Mouse (Mus musculus): ENCODE measurements around the gene Crim1. TPM values are rescaled to one million over a fixed set of nuclear protein-coding genes. Genes with fewer than 3 reads are reported as not detected.

Gene Crim1
- polyA plus RNA-seq, 1 experiment from 2014 or later = 5.4 TPM

DNA sequence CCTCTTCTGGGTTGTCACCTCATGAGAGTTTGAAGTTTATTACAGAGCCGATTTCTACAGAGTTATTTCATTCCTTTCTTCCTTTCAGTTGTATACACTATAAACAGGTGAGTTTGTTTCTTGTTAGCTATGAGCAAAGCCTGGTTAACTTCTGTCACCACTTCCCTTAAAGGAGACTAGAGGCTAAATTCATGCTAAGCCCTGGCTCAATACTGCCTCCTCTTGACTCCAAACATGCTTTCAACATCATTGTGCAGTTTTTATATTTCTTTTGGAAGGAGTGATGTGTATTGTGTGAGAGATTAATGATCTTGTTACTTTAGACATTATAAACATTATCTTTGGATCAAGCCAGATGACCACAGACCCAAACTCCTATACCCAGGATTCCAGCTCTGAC is 170.4 kb downstream of the Crim1 start:
- Histone ChIP-seq H3K9me3 (no peaks in the 10 kb centered on the region), H3K4me1 (replicated peaks) (no peaks in the 10 kb centered on the region), H3K36me3 (peaks cover 45% of the 10 kb centered on the region), H3K27me3 (no peaks in the 10 kb centered on the region), H3K9ac (replicated peaks) (no peak overlapping the region), H3K4me2 (replicated peaks) (no peak overlapping the region), H3K27ac (no peak overlapping the region), H3K4me3 (replicated peaks) (no peak overlapping the region)
- WGBS = 97% methylated on average over 1 of the region's 1 CpGs
- ATAC-seq = no peak

DNA sequence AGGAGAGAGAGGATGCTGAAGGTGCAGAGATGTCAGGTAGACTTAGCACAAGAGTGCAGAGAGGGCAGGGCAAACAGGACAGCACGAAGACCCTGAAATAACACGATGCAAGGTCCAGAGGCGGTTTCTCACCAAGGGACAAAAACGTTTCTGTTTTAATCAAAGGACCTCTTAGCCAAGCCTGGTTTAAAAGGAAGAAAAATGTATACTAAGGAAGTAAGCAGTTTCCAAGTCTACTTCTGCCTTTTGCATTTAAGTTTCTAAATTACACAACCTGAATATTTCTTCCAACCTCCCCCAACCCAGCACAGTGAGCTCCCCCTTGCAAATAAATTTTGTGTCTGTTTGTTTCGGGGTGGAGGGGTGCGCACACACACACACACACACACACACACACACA is 173.1 kb downstream of the Crim1 start:
- no peaks in the 10 kb centered on the region for H3K9me3 ChIP-seq
- H3K9ac ChIP-seq (replicated peaks) = no peak overlapping the region
- no peak overlapping the region for H3K4me3 ChIP-seq (replicated peaks)
- 93% methylated on average over 6 of the region's 6 CpGs for WGBS
- H3K36me3 ChIP-seq = peaks cover 45% of the 10 kb centered on the region
- H3K27ac ChIP-seq = no peak overlapping the region
- H3K4me1 ChIP-seq (replicated peaks) = no peaks in the 10 kb centered on the region
- no peak overlapping the region for H3K4me2 ChIP-seq (replicated peaks)
- no peaks in the 10 kb centered on the region for H3K27me3 ChIP-seq
- ATAC-seq = no peak

DNA sequence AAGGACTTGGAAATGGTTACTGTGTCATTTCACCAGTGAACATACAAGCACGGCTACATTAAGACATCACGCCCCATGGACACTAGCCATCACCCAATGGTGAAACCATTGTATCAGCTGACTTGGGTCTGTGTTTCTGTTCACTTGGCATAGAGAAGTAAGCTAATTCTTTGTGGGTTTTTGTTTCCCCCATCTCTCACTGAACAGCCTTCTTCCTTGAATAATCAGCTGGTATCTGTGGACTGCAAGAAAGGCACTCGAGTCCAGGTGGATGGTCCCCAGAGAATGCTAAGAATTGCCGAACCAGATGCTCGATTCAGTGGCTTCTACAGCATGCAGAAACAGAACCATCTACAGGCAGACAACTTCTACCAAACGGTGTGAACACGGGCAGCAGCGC is 173.8 kb downstream of the Crim1 start:
- H3K27me3 ChIP-seq = no peaks in the 10 kb centered on the region
- H3K9ac ChIP-seq (replicated peaks) = no peak overlapping the region
- H3K9me3 ChIP-seq = no peaks in the 10 kb centered on the region
- no peak overlapping the region for H3K4me2 ChIP-seq (replicated peaks)
- no peak overlapping the region for H3K4me3 ChIP-seq (replicated peaks)
- H3K27ac ChIP-seq = no peak overlapping the region
- peaks cover 40% of the 10 kb centered on the region for H3K36me3 ChIP-seq
- H3K4me1 ChIP-seq (replicated peaks) = no peaks in the 10 kb centered on the region
- 94% methylated on average over 8 of the region's 8 CpGs for WGBS
- ATAC-seq = no peak

DNA sequence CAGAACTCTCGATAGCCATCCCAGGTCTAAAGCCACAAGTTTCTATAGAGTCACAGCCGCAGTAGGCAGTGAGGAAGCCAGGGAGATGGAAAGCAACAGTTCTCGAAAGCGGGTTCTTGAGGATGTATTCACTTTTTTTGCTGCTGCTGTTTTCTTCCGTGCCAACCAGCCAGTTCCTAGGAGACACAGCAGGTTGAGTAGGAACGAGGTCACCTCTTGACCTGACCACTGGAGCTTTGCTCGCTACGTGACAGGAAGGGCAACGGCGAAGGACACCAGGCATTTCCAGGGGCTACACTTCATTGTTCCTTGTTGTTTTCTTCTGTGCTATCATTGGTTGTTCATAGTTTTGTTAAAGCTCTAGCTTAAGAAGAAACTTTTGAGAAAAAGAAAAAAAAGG is 174.7 kb downstream of the Crim1 start:
- Histone ChIP-seq H3K36me3 (peaks cover 34% of the 10 kb centered on the region), H3K4me2 (replicated peaks) (no peak overlapping the region), H3K4me3 (replicated peaks) (no peak overlapping the region), H3K27me3 (no peaks in the 10 kb centered on the region), H3K9ac (replicated peaks) (no peak overlapping the region), H3K27ac (no peak overlapping the region), H3K9me3 (no peaks in the 10 kb centered on the region), H3K4me1 (replicated peaks) (no peaks in the 10 kb centered on the region)
- 36% methylated on average over 10 of the region's 10 CpGs for WGBS
- no peak for ATAC-seq

DNA sequence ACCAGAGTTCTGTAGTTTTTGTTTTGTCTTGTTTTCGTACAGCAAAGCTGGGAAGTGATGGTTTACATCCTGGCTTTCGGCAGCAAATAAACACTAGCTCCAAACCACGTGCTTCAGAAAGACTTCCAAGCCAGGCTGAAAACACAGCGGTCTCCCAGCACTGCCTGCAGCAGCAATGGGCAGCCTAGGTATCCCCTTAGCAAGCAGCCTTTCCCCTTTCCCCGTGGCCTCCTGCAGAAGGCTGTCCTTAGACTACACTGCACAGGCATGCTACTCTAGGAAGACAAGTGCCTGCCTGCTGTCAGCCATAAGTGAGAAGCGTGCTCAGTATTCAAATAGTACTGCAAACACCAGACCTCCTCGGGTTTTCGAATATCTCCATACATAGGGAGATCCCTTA is 176.5 kb downstream of the Crim1 start:
- H3K4me2 ChIP-seq (replicated peaks) = no peak overlapping the region
- H3K9ac ChIP-seq (replicated peaks) = no peak overlapping the region
- H3K36me3 ChIP-seq = peaks cover 30% of the 10 kb centered on the region
- 73% methylated on average over 8 of the region's 8 CpGs for WGBS
- H3K4me1 ChIP-seq (replicated peaks) = no peaks in the 10 kb centered on the region
- H3K9me3 ChIP-seq = no peaks in the 10 kb centered on the region
- H3K27ac ChIP-seq = no peak overlapping the region
- no peak for ATAC-seq
- no peak overlapping the region for H3K4me3 ChIP-seq (replicated peaks)
- H3K27me3 ChIP-seq = no peaks in the 10 kb centered on the region

DNA sequence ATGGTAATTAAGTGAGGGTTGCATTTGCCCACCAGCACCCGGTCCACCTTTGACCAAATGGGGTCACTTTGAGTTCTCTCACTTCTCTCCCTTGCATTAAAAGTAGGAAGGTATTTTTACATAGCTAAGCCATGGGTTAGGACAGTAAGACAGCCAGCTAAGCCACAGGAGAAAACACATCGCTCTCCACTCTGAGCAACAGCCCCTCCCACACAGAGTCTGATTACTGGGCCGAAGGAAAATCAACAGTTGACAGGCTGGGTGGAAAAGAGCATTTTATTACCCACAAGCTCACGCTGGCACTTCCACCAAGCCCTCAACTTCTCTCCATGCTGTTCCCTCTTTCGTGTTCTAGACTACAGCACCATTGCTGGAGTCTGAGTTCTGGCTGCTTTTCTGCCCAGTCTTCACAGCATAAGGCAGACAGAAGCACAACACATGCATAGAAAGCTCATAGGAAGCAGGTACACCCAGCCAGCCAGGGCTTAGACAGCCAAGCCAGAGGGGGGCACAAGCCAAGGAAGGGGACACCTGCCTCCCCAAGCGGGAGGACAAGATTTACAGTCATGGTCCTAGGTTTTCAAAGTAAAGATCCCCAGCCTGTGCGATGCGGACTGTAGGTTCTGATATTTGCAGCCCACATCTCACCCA is 179.2 kb downstream of the Crim1 start:
- no peak overlapping the region for H3K4me3 ChIP-seq (replicated peaks)
- H3K9me3 ChIP-seq = no peaks in the 10 kb centered on the region
- no peak overlapping the region for H3K4me2 ChIP-seq (replicated peaks)
- H3K9ac ChIP-seq (replicated peaks) = no peak overlapping the region
- no peak overlapping the region for H3K27ac ChIP-seq
- 93% methylated on average over 8 of the region's 8 CpGs for WGBS
- H3K36me3 ChIP-seq = peaks cover 19% of the 10 kb centered on the region
- no peaks in the 10 kb centered on the region for H3K27me3 ChIP-seq
- H3K4me1 ChIP-seq (replicated peaks) = no peaks in the 10 kb centered on the region
- ATAC-seq = 0 out of 2 replicates have a peak, but pooled peaks have one; percentile 17

DNA sequence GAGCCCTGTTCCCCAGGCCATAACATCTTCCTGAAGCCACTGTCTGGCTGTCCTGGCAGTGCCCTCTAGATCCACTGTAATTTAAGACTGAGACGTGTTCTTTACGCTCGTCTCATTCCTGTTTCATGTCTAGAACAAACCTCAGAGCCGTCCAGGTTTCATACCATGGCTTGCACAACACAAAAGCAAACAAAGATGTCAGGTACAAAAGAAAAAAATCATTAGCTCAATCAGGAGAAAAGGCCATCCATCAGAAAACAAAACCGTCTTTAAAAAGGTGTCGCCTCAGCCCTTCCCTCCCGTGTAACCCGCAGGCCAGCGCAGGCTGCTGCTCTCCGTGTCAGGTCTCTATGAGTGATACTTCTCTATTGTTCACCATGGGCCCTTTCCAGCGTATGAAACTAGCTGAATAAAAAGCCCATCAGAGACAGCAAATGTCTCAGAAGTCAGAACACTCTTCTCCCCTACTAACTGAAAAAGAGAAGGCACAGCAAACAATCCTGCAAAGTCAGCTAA is 179.7 kb downstream of the Crim1 start:
- Histone ChIP-seq H3K27me3 (no peaks in the 10 kb centered on the region), H3K36me3 (peaks cover 15% of the 10 kb centered on the region), H3K4me1 (replicated peaks) (no peaks in the 10 kb centered on the region), H3K9ac (replicated peaks) (no peak overlapping the region), H3K4me3 (replicated peaks) (no peak overlapping the region), H3K27ac (no peak overlapping the region), H3K4me2 (replicated peaks) (no peak overlapping the region), H3K9me3 (no peaks in the 10 kb centered on the region)
- no peak for ATAC-seq
- 82% methylated on average over 11 of the region's 11 CpGs for WGBS

DNA sequence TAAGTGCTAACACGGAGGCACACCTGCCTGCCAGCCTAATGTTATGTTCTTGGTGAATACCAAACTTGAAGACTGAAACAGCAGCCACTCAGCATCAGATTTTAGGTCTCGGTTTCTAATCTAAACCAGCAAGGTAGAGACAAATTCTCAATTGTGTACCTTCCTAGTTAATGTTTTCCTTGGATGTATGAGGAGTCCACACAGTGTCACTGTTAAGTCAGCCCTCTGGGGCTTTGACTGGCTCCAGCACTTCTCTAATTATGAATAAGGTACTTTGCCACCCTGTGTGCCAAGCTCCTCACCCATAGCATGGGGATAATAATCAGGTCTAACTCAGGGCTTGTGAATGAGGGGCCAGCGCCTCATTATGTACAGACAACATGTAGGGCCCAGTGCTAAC is 182.3 kb downstream of the Crim1 start:
- H3K27ac ChIP-seq = no peak overlapping the region
- no peak for ATAC-seq
- no peak overlapping the region for H3K9ac ChIP-seq (replicated peaks)
- 90% methylated on average over 3 of the region's 3 CpGs for WGBS
- no peaks in the 10 kb centered on the region for H3K27me3 ChIP-seq
- H3K4me2 ChIP-seq (replicated peaks) = no peak overlapping the region
- H3K9me3 ChIP-seq = no peaks in the 10 kb centered on the region
- H3K36me3 ChIP-seq = peaks cover 15% of the 10 kb centered on the region
- no peak overlapping the region for H3K4me3 ChIP-seq (replicated peaks)
- H3K4me1 ChIP-seq (replicated peaks) = no peaks in the 10 kb centered on the region

DNA sequence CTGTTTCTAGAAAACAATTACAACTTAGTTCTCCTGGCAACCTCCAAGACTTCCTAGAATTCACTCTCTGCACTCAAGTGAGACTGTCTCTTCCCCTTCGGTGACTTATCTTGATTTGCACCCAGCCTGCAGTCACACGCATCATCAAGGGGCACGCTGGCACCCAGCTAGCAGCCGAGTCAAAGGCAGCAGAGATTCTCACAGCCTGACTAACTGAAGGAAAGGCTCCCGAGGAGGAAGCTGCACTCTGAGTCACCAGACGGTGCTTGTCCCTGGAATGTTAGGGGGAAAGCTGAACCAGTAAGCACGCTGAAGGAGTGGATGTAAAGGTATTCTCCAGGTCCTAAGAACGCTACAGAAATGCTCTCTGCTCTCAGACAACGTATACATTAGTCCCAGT is 187.6 kb downstream of the Crim1 start:
- H3K4me2 ChIP-seq (replicated peaks) = no peak overlapping the region
- no peak for ATAC-seq
- no peaks in the 10 kb centered on the region for H3K4me1 ChIP-seq (replicated peaks)
- no peaks in the 10 kb centered on the region for H3K36me3 ChIP-seq
- no peaks in the 10 kb centered on the region for H3K27me3 ChIP-seq
- no peak overlapping the region for H3K27ac ChIP-seq
- whole genome bisulfite sequencing = 87% methylated on average over 9 of the region's 9 CpGs
- no peaks in the 10 kb centered on the region for H3K9me3 ChIP-seq
- H3K9ac ChIP-seq (replicated peaks) = no peak overlapping the region
- H3K4me3 ChIP-seq (replicated peaks) = no peak overlapping the region

DNA sequence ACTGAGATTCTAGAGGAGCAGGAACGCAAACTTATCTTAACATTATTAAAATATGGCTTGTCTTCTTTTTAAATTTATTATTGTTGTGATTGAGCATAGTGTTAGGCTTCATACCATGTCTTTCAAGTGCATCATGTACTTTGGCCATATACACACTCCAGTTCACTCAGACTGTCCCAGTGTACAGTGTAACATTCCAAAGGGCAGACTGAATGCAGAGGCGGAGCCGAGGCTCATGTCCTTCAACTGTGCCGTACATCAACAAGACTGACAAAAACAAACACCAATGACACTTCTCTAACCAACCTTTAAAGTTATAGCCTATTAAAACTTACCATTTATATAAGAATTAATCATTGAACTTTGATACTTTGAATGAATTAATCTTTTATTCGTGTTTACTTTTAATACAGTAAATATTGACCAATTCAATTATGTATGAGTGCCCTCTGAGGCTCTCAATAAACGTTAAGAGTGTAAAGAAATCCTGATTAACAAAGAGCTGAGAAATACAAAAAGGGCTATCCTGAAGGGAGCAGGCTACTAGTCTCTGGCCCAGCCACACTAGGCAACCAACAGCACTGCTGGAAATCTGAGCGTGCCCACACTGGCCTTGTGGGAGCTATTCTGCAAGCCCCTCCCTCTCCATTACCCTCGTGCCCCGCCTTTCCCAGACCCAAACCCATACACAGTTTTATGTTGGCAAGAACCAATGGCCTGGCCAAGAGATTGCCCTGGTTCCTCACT is 188.2 kb downstream of the Crim1 start:
- H3K4me1 ChIP-seq (replicated peaks) = no peaks in the 10 kb centered on the region
- no peaks in the 10 kb centered on the region for H3K9me3 ChIP-seq
- no peak overlapping the region for H3K27ac ChIP-seq
- H3K36me3 ChIP-seq = no peaks in the 10 kb centered on the region
- no peak overlapping the region for H3K9ac ChIP-seq (replicated peaks)
- H3K27me3 ChIP-seq = no peaks in the 10 kb centered on the region
- no peak for ATAC-seq
- no peak overlapping the region for H3K4me2 ChIP-seq (replicated peaks)
- WGBS = 87% methylated on average over 9 of the region's 9 CpGs
- H3K4me3 ChIP-seq (replicated peaks) = no peak overlapping the region

DNA sequence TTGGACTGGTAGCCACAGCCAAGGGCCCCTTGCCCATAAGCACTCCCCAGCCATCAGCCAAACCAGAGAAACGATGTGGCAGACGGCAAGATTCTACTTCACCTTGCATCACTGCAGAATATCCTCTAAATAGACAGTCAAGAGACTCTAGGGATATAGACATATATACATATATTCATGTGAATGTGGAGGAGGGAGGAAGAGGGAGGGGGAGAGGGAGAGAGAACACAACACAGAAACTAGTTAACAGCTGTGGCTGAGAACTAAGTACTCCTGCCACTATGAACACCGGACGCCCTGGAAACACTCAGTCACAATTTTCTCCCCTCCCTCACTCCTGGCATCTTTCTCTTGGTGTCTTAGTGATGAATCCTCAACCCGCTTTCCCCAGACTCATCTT is 189.5 kb downstream of the Crim1 start:
- Histone ChIP-seq H3K4me3 (replicated peaks) (no peak overlapping the region), H3K36me3 (no peaks in the 10 kb centered on the region), H3K9me3 (no peaks in the 10 kb centered on the region), H3K27ac (no peak overlapping the region), H3K4me1 (replicated peaks) (no peaks in the 10 kb centered on the region), H3K4me2 (replicated peaks) (no peak overlapping the region), H3K27me3 (no peaks in the 10 kb centered on the region), H3K9ac (replicated peaks) (no peak overlapping the region)
- 96% methylated on average over 5 of the region's 5 CpGs for WGBS
- no peak for ATAC-seq

DNA sequence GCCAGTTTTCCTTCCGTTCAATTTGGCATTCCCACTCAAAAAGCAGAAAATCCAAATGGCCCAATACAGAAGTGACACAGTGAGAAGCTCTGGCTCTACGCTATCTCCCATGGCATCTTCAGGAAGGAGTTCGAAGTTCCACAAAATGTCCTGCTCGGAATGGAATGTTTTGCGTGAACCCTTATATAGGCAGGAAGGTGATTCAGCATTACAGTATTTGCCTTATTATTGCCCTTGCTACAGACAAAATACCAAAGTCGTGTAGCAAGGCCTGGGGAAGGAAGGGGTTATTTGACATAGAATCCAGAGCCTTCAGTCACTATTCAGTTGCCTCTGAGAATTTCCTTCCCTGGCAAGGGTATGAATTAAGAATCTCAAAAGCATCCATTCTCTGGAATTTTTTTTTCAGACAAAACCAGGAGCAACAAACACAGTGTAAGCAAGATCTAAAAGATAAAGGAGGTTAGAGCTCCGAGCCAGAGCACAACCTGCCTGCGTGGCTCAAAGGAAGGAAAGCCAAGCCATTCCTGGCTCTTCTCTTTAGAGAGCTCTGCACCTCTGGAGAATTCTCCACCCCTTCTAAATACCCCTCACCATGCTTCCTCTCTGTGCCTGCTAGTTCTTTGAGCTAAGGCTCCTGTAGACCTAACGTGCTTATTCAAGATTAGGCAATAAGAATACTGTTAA is 192.5 kb downstream of the Crim1 start:
- Histone ChIP-seq H3K27me3 (no peaks in the 10 kb centered on the region), H3K9me3 (no peaks in the 10 kb centered on the region), H3K27ac (no peak overlapping the region), H3K4me1 (replicated peaks) (no peaks in the 10 kb centered on the region), H3K4me3 (replicated peaks) (no peak overlapping the region), H3K36me3 (no peaks in the 10 kb centered on the region), H3K4me2 (replicated peaks) (no peak overlapping the region), H3K9ac (replicated peaks) (no peak overlapping the region)
- ATAC-seq = no peak
- WGBS = 86% methylated on average over 9 of the region's 9 CpGs

Data from midbrain, embryonic 13.5 days (tissue).